Mouse (Mus musculus) liver, postnatal 0 days (tissue): ENCODE results near the gene Cnot4. TPM values are rescaled to one million over a fixed set of nuclear protein-coding genes. Genes with fewer than 3 reads are reported as not detected.

Experiments
- ATAC-seq: fragments of 200-750 bp; cut with Nextera tagmentation; 2 replicates; pipeline ENCODE4 v1.8.0; 2017; ENCODE audit warnings: mild to moderate bottlenecking, moderate library complexity
- DNase-seq: peaks from one replicate; pipeline ENCODE4 v3.0.0-alpha.2; 2016
- H3K27ac ChIP-seq: fragments of 300-500 bp; sonication (generic); 2 replicates; pipeline ENCODE4 v1.5.1; 2014; ENCODE audit warnings: antibody characterized with exemption, moderate library complexity, mild to moderate bottlenecking, low read depth
- H3K27me3 ChIP-seq: fragments of 300-500 bp; sonication (generic); 2 replicates; pipeline ENCODE4 v1.6.1; 2014; ENCODE audit warnings: low read length, control low read depth, mixed read lengths; ENCODE audit not compliant: insufficient read depth
- H3K36me3 ChIP-seq: fragments of 300-500 bp; sonication (generic); replicated peaks from 2 replicates; pipeline ENCODE4 v1.6.1; 2014; ENCODE audit warnings: mild to moderate bottlenecking, control low read depth, low read length, moderate library complexity, mixed read lengths; ENCODE audit not compliant: insufficient read depth
- H3K4me1 ChIP-seq: fragments of 300-500 bp; sonication (generic); 2 replicates; pipeline ENCODE4 v1.6.1; 2014; ENCODE audit warnings: antibody characterized with exemption, mild to moderate bottlenecking, control low read depth; ENCODE audit not compliant: insufficient read depth
- H3K4me2 ChIP-seq: fragments of 300-500 bp; sonication (generic); 2 replicates; pipeline ENCODE4 v1.6.1; 2014; ENCODE audit warnings: low read depth, mild to moderate bottlenecking, low read length, moderate library complexity, mixed read lengths
- H3K4me3 ChIP-seq: fragments of 300-500 bp; sonication (generic); 2 replicates; pipeline ENCODE4 v1.5.1; 2014; ENCODE audit warnings: low read depth, low read length
- H3K9ac ChIP-seq: fragments of 300-500 bp; sonication (generic); replicated peaks from 2 replicates; pipeline ENCODE4 v1.6.1; 2014; ENCODE audit warnings: mild to moderate bottlenecking, moderate library complexity
- H3K9me3 ChIP-seq: fragments of 300-500 bp; sonication (generic); 2 replicates; pipeline ENCODE4 v1.6.1; 2016; ENCODE audit warnings: mild to moderate bottlenecking, control low read depth, low read length, mixed read lengths
- CTCF ChIP-seq: sonication (generic); IDR thresholded peaks from 2 replicates; pipeline ENCODE4 v1.5.1; 2016; ENCODE audit warnings: antibody characterized with exemption, low read depth
- EP300 ChIP-seq: IDR thresholded peaks from 2 replicates; pipeline ENCODE4 v1.6.1; 2016; ENCODE audit warnings: antibody characterized with exemption, low read depth, mild to moderate bottlenecking
- WGBS: fragments of 180-500 bp; shearing (Covaris S2); extraction: QIAGEN DNeasy Blood & Tissue Kit; methylation state at CpG from one replicate; pipeline ENCODE4 v1.1.7; 2014; ENCODE audit not compliant: insufficient replicate concordance; 5-methylcytosine and 5-hydroxymethylcytosine counted together
- polyA plus RNA-seq: library from polyadenylated mRNA; unstranded; fragments of >200 nt; fragmentation: Nextera tagmentation; extraction: Ambion mirVana; gene quantifications from 2 replicates; pipeline ENCODE4 v1.2.1, GENCODE M21; 2015

Gene Cnot4
- polyA plus RNA-seq, 1 experiment from 2014 or later = 10.7 TPM

- TF ChIP-seq CTCF = no peak
- TF ChIP-seq EP300 = no peak
- DNase-seq (no peak), ATAC-seq (no peak)
- no peaks in the 10 kb centered on the region for H3K36me3 ChIP-seq
- H3K4me1 ChIP-seq = peaks cover 7% of the 10 kb centered on the region; the same call in 1 of the 2 replicates
- no peak overlapping the region for H3K4me3 ChIP-seq
- no peaks in the 10 kb centered on the region for H3K27me3 ChIP-seq
- H3K4me2 ChIP-seq = no peak overlapping the region
- H3K27ac ChIP-seq = no peak overlapping the region
- H3K9ac ChIP-seq = no peak overlapping the region
- no peaks in the 10 kb centered on the region for H3K9me3 ChIP-seq
- 50% methylated on average over 4 of the region's 4 CpGs for WGBS
Measured at GRCm38 (mm10) chr6:35169250-35169649, 35.7 kb upstream of the Cnot4 start.

- H3K4me2 ChIP-seq = no peak overlapping the region
- H3K36me3 ChIP-seq = no peaks in the 10 kb centered on the region
- H3K9ac ChIP-seq = no peak overlapping the region
- no peak for ATAC-seq
- H3K27me3 ChIP-seq = no peaks in the 10 kb centered on the region
- no peak for DNase-seq
- H3K9me3 ChIP-seq = no peaks in the 10 kb centered on the region
- no peaks in the 10 kb centered on the region for H3K4me1 ChIP-seq
- no peak for TF ChIP-seq EP300
- TF ChIP-seq CTCF = no peak
- no peak overlapping the region for H3K4me3 ChIP-seq
- no peak overlapping the region for H3K27ac ChIP-seq
Measured at GRCm38 (mm10) chr6:35154540-35154939, 21.0 kb upstream of the Cnot4 start.

GRCm38 (mm10) chr6:35147726-35148422, 14.3 kb upstream of the Cnot4 start:
- Histone ChIP-seq H3K4me2 (no peak overlapping the region), H3K9ac (no peak overlapping the region), H3K36me3 (no peaks in the 10 kb centered on the region), H3K4me3 (no peak overlapping the region), H3K4me1 (no peaks in the 10 kb centered on the region), H3K9me3 (peaks cover 12% of the 10 kb centered on the region), H3K27ac (no peak overlapping the region), H3K27me3 (no peaks in the 10 kb centered on the region)
- ATAC-seq = no peak
- TF ChIP-seq CTCF (no peak), EP300 (no peak)
- WGBS = 72% methylated on average over 3 of the region's 3 CpGs
- DNase-seq = no peak

- H3K27me3 ChIP-seq = no peaks in the 10 kb centered on the region
- no peak overlapping the region for H3K4me2 ChIP-seq
- WGBS = 84% methylated on average over 2 of the region's 2 CpGs
- TF ChIP-seq CTCF (peak; percentile 40), EP300 (no peak)
- no peak overlapping the region for H3K27ac ChIP-seq
- no peak for DNase-seq
- H3K4me1 ChIP-seq = no peaks in the 10 kb centered on the region
- ATAC-seq = no peak
- H3K4me3 ChIP-seq = no peak overlapping the region
- no peaks in the 10 kb centered on the region for H3K36me3 ChIP-seq
- H3K9me3 ChIP-seq = peaks cover 12% of the 10 kb centered on the region
- no peak overlapping the region for H3K9ac ChIP-seq
Measured at GRCm38 (mm10) chr6:35145569-35145968, 12.0 kb upstream of the Cnot4 start.

GRCm38 (mm10) chr6:35140351-35140750, 6.8 kb upstream of the Cnot4 start:
- H3K9ac ChIP-seq = no peak overlapping the region
- H3K27ac ChIP-seq = no peak overlapping the region
- H3K4me2 ChIP-seq = no peak overlapping the region
- WGBS = 73% methylated on average over 1 of the region's 1 CpGs
- no peaks in the 10 kb centered on the region for H3K27me3 ChIP-seq
- H3K36me3 ChIP-seq = no peaks in the 10 kb centered on the region
- H3K9me3 ChIP-seq = peaks cover 4% of the 10 kb centered on the region
- ATAC-seq (no peak), DNase-seq (no peak)
- no peak overlapping the region for H3K4me3 ChIP-seq
- H3K4me1 ChIP-seq = no peaks in the 10 kb centered on the region
- TF ChIP-seq CTCF (no peak), EP300 (no peak)

- H3K36me3 ChIP-seq = no peaks in the 10 kb centered on the region
- ATAC-seq (no peak), DNase-seq (no peak)
- H3K9ac ChIP-seq = peak overlapping the region; percentile 94; the same call in 1 of the 2 replicates
- no peaks in the 10 kb centered on the region for H3K9me3 ChIP-seq
- TF ChIP-seq CTCF (no peak), EP300 (no peak)
- 25% methylated on average over 2 of the region's 2 CpGs for WGBS
- peaks cover 20% of the 10 kb centered on the region for H3K4me1 ChIP-seq
- peak overlapping the region; percentile 98 for H3K4me2 ChIP-seq
- H3K27ac ChIP-seq = no peak overlapping the region
- no peaks in the 10 kb centered on the region for H3K27me3 ChIP-seq
- H3K4me3 ChIP-seq = peak overlapping the region; percentile 94
Measured at GRCm38 (mm10) chr6:35134844-35135243, 1.3 kb upstream of the Cnot4 start.

- WGBS = 1% methylated on average over 20 of the region's 25 CpGs
- peak overlapping the region; percentile 97 for H3K27ac ChIP-seq
- H3K9me3 ChIP-seq = no peaks in the 10 kb centered on the region
- H3K4me2 ChIP-seq = peak overlapping the region; percentile 83
- ATAC-seq (peak; percentile 86), DNase-seq (no peak)
- peaks cover 20% of the 10 kb centered on the region for H3K4me1 ChIP-seq
- no peaks in the 10 kb centered on the region for H3K27me3 ChIP-seq
- no peaks in the 10 kb centered on the region for H3K36me3 ChIP-seq
- TF ChIP-seq CTCF (no peak), EP300 (no peak)
- H3K9ac ChIP-seq = peak overlapping the region; percentile 94
- peak overlapping the region; percentile 94 for H3K4me3 ChIP-seq
Measured at GRCm38 (mm10) chr6:35133246-35133578, 312 bp downstream of the Cnot4 start.
